Mouse (Mus musculus): Measurements from ENCODE around the gene Casz1.

GRCm38 (mm10) chr4:148859415-148859814, 55.2 kb downstream of the Casz1 start:
- TF ChIP-seq CTCF (IDR thresholded peaks at IDR 0.05) (no peak), POLR2A (IDR thresholded peaks at IDR 0.05; ENCODE audit: insufficient read depth, low read depth, low read length) (no peak), EP300 (IDR thresholded peaks at IDR 0.05; ENCODE audit: insufficient read depth, low read depth, low read length) (no peak)

Data from heart, adult 2 months (tissue).